Mouse (Mus musculus): ENCODE measurements around the gene H2-Ke6.
A peak's percentile ranks its signal among the peaks of the same experiment; 100 is the strongest.
"Not testable (repeated sequence)": the region's sequence is repeated elsewhere in the genome, so short reads cannot be mapped to it uniquely, and the experiment has no call there.

H2-Ke6 gene

GRCm38 (mm10) chr17:34029150-34029889, 1.5 kb upstream of the H2-Ke6 start:
- DNase-seq = no peak

- DNase-seq = no peak
Observed at GRCm38 (mm10) chr17:34028501-34029149, 765 bp upstream of the H2-Ke6 start.

- peak; percentile 64 for DNase-seq
Observed at GRCm38 (mm10) chr17:34026917-34027655, 774 bp downstream of the H2-Ke6 start.

- no peak for DNase-seq
Observed at GRCm38 (mm10) chr17:34026221-34026620, 1.6 kb downstream of the H2-Ke6 start.

GRCm38 (mm10) chr17:34025756-34026151, 2.1 kb downstream of the H2-Ke6 start:
- DNase-seq = no peak

GRCm38 (mm10) chr17:34024861-34025755, 2.8 kb downstream of the H2-Ke6 start:
- DNase-seq = no peak

GRCm38 (mm10) chr17:34024317-34024821, 3.5 kb downstream of the H2-Ke6 start, which contains the start of gene Ring1:
Gene Ring1, minus strand, starts transcription at chr17:34024680.
- DNase-seq = peak; percentile 91

GRCm38 (mm10) chr17:34023678-34024077, 4.2 kb downstream of the H2-Ke6 start:
- no peak for DNase-seq

- no peak for DNase-seq
Observed at GRCm38 (mm10) chr17:34022987-34023386, 4.9 kb downstream of the H2-Ke6 start.

GRCm38 (mm10) chr17:34022414-34022783, 5.5 kb downstream of the H2-Ke6 start:
- no peak for DNase-seq

- DNase-seq = no peak
Observed at GRCm38 (mm10) chr17:34021539-34022413, 6.1 kb downstream of the H2-Ke6 start.

GRCm38 (mm10) chr17:34013436-34013835, 14.4 kb downstream of the H2-Ke6 start:
- DNase-seq = no peak

- DNase-seq = no peak
Observed at GRCm38 (mm10) chr17:34010156-34010555, 17.7 kb downstream of the H2-Ke6 start.

GRCm38 (mm10) chr17:34006570-34006969, 21.3 kb downstream of the H2-Ke6 start:
- no peak for DNase-seq

GRCm38 (mm10) chr17:34003426-34003825, 24.4 kb downstream of the H2-Ke6 start:
- DNase-seq = peak; percentile 75

GRCm38 (mm10) chr17:34000796-34001195, 27.1 kb downstream of the H2-Ke6 start:
- not testable (repeated sequence) for DNase-seq

- DNase-seq = peak; percentile 86
Observed at GRCm38 (mm10) chr17:34000150-34000537, 27.7 kb downstream of the H2-Ke6 start, which contains the start of gene H2-K1. Gene H2-K1, minus strand, starts transcription at chr17:34000347.

GRCm38 (mm10) chr17:33999341-34000149, 28.3 kb downstream of the H2-Ke6 start:
- no peak for DNase-seq

- DNase-seq = not testable (repeated sequence)
Observed at GRCm38 (mm10) chr17:33998697-33999096, 29.2 kb downstream of the H2-Ke6 start.

- DNase-seq = not testable (repeated sequence)
Observed at GRCm38 (mm10) chr17:33997025-33997424, 30.8 kb downstream of the H2-Ke6 start.

All from thymus, postnatal 25 days (tissue).